Mouse (Mus musculus) R1 (cell line): ENCODE results near the gene Ccdc142.
A peak's percentile ranks its signal among the peaks of the same experiment; 100 is the strongest.

Source experiments
- DNase-seq: peaks from one replicate; pipeline ENCODE4 v3.0.0-alpha.2; 2018; ENCODE audit warnings: low read depth, low spot score

Gene Ccdc142

GRCm38 (mm10) chr6:83117165-83117438, 15.7 kb downstream of the Ccdc142 start:
- no peak for DNase-seq

GRCm38 (mm10) chr6:83117616-83118015, 16.2 kb downstream of the Ccdc142 start:
- no peak for DNase-seq

- DNase-seq, result no peak
Measured at GRCm38 (mm10) chr6:83118369-83118768, 17.0 kb downstream of the Ccdc142 start.

- no peak for DNase-seq
Measured at GRCm38 (mm10) chr6:83118825-83119733, 17.7 kb downstream of the Ccdc142 start.

GRCm38 (mm10) chr6:83119734-83120051, 18.3 kb downstream of the Ccdc142 start:
- no peak for DNase-seq

- DNase-seq, result peak; percentile 100
Measured at GRCm38 (mm10) chr6:83120930-83121862, 19.8 kb downstream of the Ccdc142 start, which contains the start of gene Wbp1. Gene Wbp1 (minus strand): TSS chr6:83121559.

GRCm38 (mm10) chr6:83121863-83122710, 20.7 kb downstream of the Ccdc142 start:
- DNase-seq, result no peak

GRCm38 (mm10) chr6:83122961-83123360, 21.6 kb downstream of the Ccdc142 start:
- no peak for DNase-seq

- peak; percentile 97 for DNase-seq
Measured at GRCm38 (mm10) chr6:83124851-83125312, 23.5 kb downstream of the Ccdc142 start.

- DNase-seq, result no peak
Measured at GRCm38 (mm10) chr6:83125331-83125730, 23.9 kb downstream of the Ccdc142 start, which contains the start of gene Ino80b. Gene Ino80b (minus strand): TSS chr6:83125431.

GRCm38 (mm10) chr6:83127419-83127818, 26.0 kb downstream of the Ccdc142 start:
- peak; percentile 53 for DNase-seq

GRCm38 (mm10) chr6:83131469-83132034, 30.2 kb downstream of the Ccdc142 start:
- no peak for DNase-seq

GRCm38 (mm10) chr6:83132176-83132919, 30.9 kb downstream of the Ccdc142 start:
- no peak for DNase-seq

- no peak for DNase-seq
Measured at GRCm38 (mm10) chr6:83134226-83134625, 32.8 kb downstream of the Ccdc142 start.

GRCm38 (mm10) chr6:83134951-83135513, 33.6 kb downstream of the Ccdc142 start, which contains the start of gene Rtkn:
Gene Rtkn (plus strand): TSS chr6:83135463.
- DNase-seq, result no peak

GRCm38 (mm10) chr6:83135571-83136161, 34.3 kb downstream of the Ccdc142 start:
- no peak for DNase-seq

GRCm38 (mm10) chr6:83136291-83136880, 35.0 kb downstream of the Ccdc142 start:
- no peak for DNase-seq

- peak; percentile 56 for DNase-seq
Measured at GRCm38 (mm10) chr6:83136881-83137575, 35.6 kb downstream of the Ccdc142 start.

- peak; percentile 54 for DNase-seq
Measured at GRCm38 (mm10) chr6:83137576-83137950, 36.2 kb downstream of the Ccdc142 start.
